Mouse (Mus musculus) midbrain, embryonic 13.5 days (tissue): ENCODE data around the gene Wdr37. TPM values are rescaled to one million over a fixed set of nuclear protein-coding genes. Genes with fewer than 3 reads are reported as not detected.
"Not testable (repeated sequence)": the region's sequence is repeated elsewhere in the genome, so short reads cannot be mapped to it uniquely, and the experiment has no call there.

Experiments used
- ATAC-seq: fragments of 200-750 bp; cut with Nextera tagmentation; 2 replicates; pipeline ENCODE4 v1.8.0; 2017; ENCODE audit warnings: mild to moderate bottlenecking, moderate TSS enrichment, moderate library complexity
- H3K27ac ChIP-seq: fragments of 300-500 bp; sonication (generic); 2 replicates; pipeline ENCODE4 v1.5.1; 2015; ENCODE audit warnings: inconsistent platforms, mild to moderate bottlenecking, moderate library complexity
- H3K27me3 ChIP-seq: fragments of 300-500 bp; sonication (generic); 2 replicates; pipeline ENCODE4 v1.6.1; 2015; ENCODE audit warnings: mild to moderate bottlenecking, inconsistent platforms
- H3K36me3 ChIP-seq: fragments of 300-500 bp; sonication (generic); 2 replicates; pipeline ENCODE4 v1.6.1; 2015; ENCODE audit warnings: mild to moderate bottlenecking, inconsistent platforms
- H3K4me1 ChIP-seq: fragments of 300-500 bp; sonication (generic); replicated peaks from 2 replicates; pipeline ENCODE4 v1.6.1; 2015; ENCODE audit warnings: inconsistent platforms
- H3K4me2 ChIP-seq: fragments of 300-500 bp; sonication (generic); replicated peaks from 2 replicates; pipeline ENCODE4 v1.6.1; 2015; ENCODE audit warnings: moderate library complexity, mild to moderate bottlenecking, inconsistent platforms
- H3K4me3 ChIP-seq: fragments of 300-500 bp; sonication (generic); replicated peaks from 2 replicates; pipeline ENCODE4 v1.5.1; 2015; ENCODE audit warnings: mild to moderate bottlenecking, inconsistent platforms
- H3K9ac ChIP-seq: fragments of 300-500 bp; sonication (generic); replicated peaks from 2 replicates; pipeline ENCODE4 v1.6.1; 2015; ENCODE audit warnings: mild to moderate bottlenecking, inconsistent platforms
- H3K9me3 ChIP-seq: fragments of 300-500 bp; sonication (generic); 2 replicates; pipeline ENCODE4 v1.6.1; 2016; ENCODE audit warnings: mild to moderate bottlenecking, inconsistent platforms
- WGBS: fragments of 180-500 bp; shearing (Covaris S2); methylation state at CpG from one replicate; pipeline ENCODE4 v1.1.7; 2015; 5-methylcytosine and 5-hydroxymethylcytosine counted together
- polyA plus RNA-seq: library from polyadenylated mRNA; unstranded; fragments of >200 nt; fragmentation: Nextera tagmentation; extraction: Ambion mirVana; gene quantifications from 2 replicates; pipeline ENCODE4 v1.2.1, GENCODE M21; 2015

Wdr37 gene
- polyA plus RNA-seq: 56.6 and 58.0 TPM in 2 replicates

GRCm38 (mm10) chr13:8871314-8871962 is at the start of gene Wdr37:
TSS of gene Wdr37 (minus strand) at chr13:8871909.
- H3K4me1 ChIP-seq: peaks cover 23% of the 10 kb centered on the region
- H3K9me3 ChIP-seq: no peaks in the 10 kb centered on the region
- peak within 1 kb of the TSS; percentile 90 for H3K9ac ChIP-seq
- peak within 1 kb of the TSS; percentile 84 for H3K4me3 ChIP-seq
- H3K27me3 ChIP-seq: no peaks in the 10 kb centered on the region
- WGBS: 1% methylated on average over 18 of the region's 18 CpGs
- ATAC-seq: peak; percentile 35
- H3K27ac ChIP-seq: peak within 1 kb of the TSS; percentile 95
- H3K4me2 ChIP-seq: peak within 1 kb of the TSS; percentile 77
- peaks cover 6% of the 10 kb centered on the region; the same call in 1 of the 2 replicates for H3K36me3 ChIP-seq

- not testable (repeated sequence) for H3K9ac ChIP-seq, H3K4me3 ChIP-seq, ATAC-seq, H3K27ac ChIP-seq, H3K36me3 ChIP-seq, H3K4me1 ChIP-seq, H3K27me3 ChIP-seq, H3K9me3 ChIP-seq, H3K4me2 ChIP-seq
- 92% methylated on average over 8 of the region's 8 CpGs for WGBS
Measured at GRCm38 (mm10) chr13:8913890-8914289, 42.2 kb upstream of the Wdr37 start.

- WGBS: 97% methylated on average over 2 of the region's 2 CpGs
- not testable (repeated sequence) for H3K27ac ChIP-seq, H3K9me3 ChIP-seq, H3K9ac ChIP-seq, H3K27me3 ChIP-seq, H3K4me2 ChIP-seq, H3K4me3 ChIP-seq, H3K36me3 ChIP-seq, ATAC-seq, H3K4me1 ChIP-seq
Measured at GRCm38 (mm10) chr13:8905986-8906385, 34.3 kb upstream of the Wdr37 start.

GRCm38 (mm10) chr13:8888603-8889002 is 16.9 kb upstream of the Wdr37 start:
- Histone ChIP-seq H3K27ac (no peak overlapping the region), H3K9me3 (no peaks in the 10 kb centered on the region), H3K36me3 (peaks cover 35% of the 10 kb centered on the region), H3K27me3 (no peaks in the 10 kb centered on the region), H3K9ac (no peak overlapping the region), H3K4me1 (peaks cover 35% of the 10 kb centered on the region), H3K4me2 (no peak overlapping the region), H3K4me3 (no peak overlapping the region)
- no peak for ATAC-seq
- WGBS: 100% methylated on average over 1 of the region's 1 CpGs

- no peaks in the 10 kb centered on the region for H3K9me3 ChIP-seq
- H3K4me2 ChIP-seq: peak overlapping the region; percentile 68
- peak overlapping the region; percentile 76 for H3K4me3 ChIP-seq
- ATAC-seq: no peak
- H3K36me3 ChIP-seq: peaks cover 22% of the 10 kb centered on the region
- peak overlapping the region; percentile 97 for H3K27ac ChIP-seq
- 2% methylated on average over 9 of the region's 9 CpGs for WGBS
- H3K27me3 ChIP-seq: no peaks in the 10 kb centered on the region
- H3K4me1 ChIP-seq: peaks cover 35% of the 10 kb centered on the region
- peak overlapping the region; percentile 73 for H3K9ac ChIP-seq
Measured at GRCm38 (mm10) chr13:8886185-8886560, 14.5 kb upstream of the Wdr37 start.

- peak within 1 kb of the TSS; percentile 68 for H3K4me2 ChIP-seq
- no peaks in the 10 kb centered on the region for H3K27me3 ChIP-seq
- peak within 1 kb of the TSS; percentile 97 for H3K27ac ChIP-seq
- peak within 1 kb of the TSS; percentile 76 for H3K4me3 ChIP-seq
- peaks cover 22% of the 10 kb centered on the region for H3K36me3 ChIP-seq
- H3K4me1 ChIP-seq: peaks cover 35% of the 10 kb centered on the region
- peak; percentile 100 for ATAC-seq
- H3K9ac ChIP-seq: peak within 1 kb of the TSS; percentile 73
- WGBS: under 1% methylated on average over 46 of the region's 46 CpGs
- no peaks in the 10 kb centered on the region for H3K9me3 ChIP-seq
Measured at GRCm38 (mm10) chr13:8885445-8886184, 13.9 kb upstream of the Wdr37 start, which contains the start of gene Idi1. TSS of gene Idi1 (plus strand) at chr13:8885501.

GRCm38 (mm10) chr13:8883870-8884269 is 12.2 kb upstream of the Wdr37 start:
- peaks cover 11% of the 10 kb centered on the region for H3K36me3 ChIP-seq
- ATAC-seq, H3K27ac ChIP-seq, H3K4me3 ChIP-seq, H3K4me2 ChIP-seq, H3K9ac ChIP-seq, H3K9me3 ChIP-seq, H3K27me3 ChIP-seq: not testable (repeated sequence)
- H3K4me1 ChIP-seq: peaks cover 30% of the 10 kb centered on the region
- WGBS: 80% methylated on average over 5 of the region's 5 CpGs

GRCm38 (mm10) chr13:8881611-8882010 is 9.9 kb upstream of the Wdr37 start:
- ATAC-seq: no peak
- Histone ChIP-seq H3K27me3 (no peaks in the 10 kb centered on the region), H3K27ac (no peak overlapping the region), H3K4me2 (no peak overlapping the region), H3K4me3 (no peak overlapping the region), H3K9me3 (no peaks in the 10 kb centered on the region), H3K4me1 (peaks cover 9% of the 10 kb centered on the region), H3K36me3 (no peaks in the 10 kb centered on the region), H3K9ac (no peak overlapping the region)
- WGBS: 69% methylated on average over 3 of the region's 3 CpGs

GRCm38 (mm10) chr13:8873776-8874175 is 2.1 kb upstream of the Wdr37 start:
- no peak overlapping the region for H3K4me2 ChIP-seq
- H3K4me3 ChIP-seq: no peak overlapping the region
- no peaks in the 10 kb centered on the region for H3K9me3 ChIP-seq
- H3K9ac ChIP-seq: no peak overlapping the region
- H3K27ac ChIP-seq: no peak overlapping the region
- WGBS: 90% methylated on average over 1 of the region's 1 CpGs
- H3K27me3 ChIP-seq: no peaks in the 10 kb centered on the region
- H3K36me3 ChIP-seq: no peaks in the 10 kb centered on the region
- ATAC-seq: no peak
- H3K4me1 ChIP-seq: peaks cover 17% of the 10 kb centered on the region

GRCm38 (mm10) chr13:8870510-8871313 is 997 bp downstream of the Wdr37 start:
- Histone ChIP-seq H3K9me3 (no peaks in the 10 kb centered on the region), H3K27me3 (no peaks in the 10 kb centered on the region), H3K9ac (peak overlapping the region; percentile 90), H3K36me3 (peaks cover 6% of the 10 kb centered on the region; the same call in 1 of the 2 replicates), H3K4me2 (peak overlapping the region; percentile 77), H3K4me1 (peaks cover 23% of the 10 kb centered on the region), H3K4me3 (peak overlapping the region; percentile 84), H3K27ac (peak overlapping the region; percentile 95)
- peak; percentile 95 for ATAC-seq
- under 1% methylated on average over 57 of the region's 57 CpGs for WGBS

GRCm38 (mm10) chr13:8870160-8870509 is 1.6 kb downstream of the Wdr37 start:
- H3K4me1 ChIP-seq: peaks cover 23% of the 10 kb centered on the region
- ATAC-seq: no peak
- H3K9ac ChIP-seq: peak overlapping the region; percentile 90
- H3K27me3 ChIP-seq: no peaks in the 10 kb centered on the region
- H3K27ac ChIP-seq: peak overlapping the region; percentile 95
- no peaks in the 10 kb centered on the region for H3K9me3 ChIP-seq
- peak overlapping the region; percentile 75 for H3K4me2 ChIP-seq
- WGBS: 7% methylated on average over 9 of the region's 9 CpGs
- H3K36me3 ChIP-seq: peaks cover 6% of the 10 kb centered on the region; the same call in 1 of the 2 replicates
- H3K4me3 ChIP-seq: peak overlapping the region; percentile 84
